8 mouse cellular contexts compared by ENCODE assay signal in genomic region chr7:57386517-57387340, GRCm38 (mm10). TPM values are rescaled to one million over a fixed set of nuclear protein-coding genes. Genes with fewer than 3 reads are reported as not detected.
A peak's percentile ranks its signal among the peaks of the same experiment; 100 is the strongest.
DNase-seq lines count a peak whose midpoint lies in the region; ATAC-seq and TF ChIP-seq lines count a peak whose summit lies in the region.

Gabrg3 (minus strand) TSS chr7:57387188.

- TF ChIP-seq EP300 in liver, postnatal 0 days (IDR thresholded peaks at IDR 0.05; ENCODE audit: low read depth), result no peak

- H3K4me3 ChIP-seq in forebrain, embryonic 11.5 days (ENCODE audit: low read depth, low read length), result peak within 1 kb of the TSS; percentile 58
- peak within 1 kb of the TSS; percentile 43 for H3K4me3 ChIP-seq in kidney, postnatal 0 days (replicated peaks; ENCODE audit: low read depth, low read length)
- H3K4me3 ChIP-seq in liver, postnatal 0 days (ENCODE audit: low read depth, low read length), result no peak within 1 kb of the TSS
- H3K4me3 ChIP-seq in stomach, embryonic 16.5 days (replicated peaks; ENCODE audit: low read length), result peak within 1 kb of the TSS; percentile 55

- H3K9me3 ChIP-seq in forebrain, embryonic 11.5 days (ENCODE audit: control insufficient read depth, low read length), result no peaks in the 10 kb centered on the region
- no peaks in the 10 kb centered on the region for H3K9me3 ChIP-seq in kidney, postnatal 0 days (replicated peaks; ENCODE audit: low read length)
- H3K9me3 ChIP-seq in liver, postnatal 0 days (ENCODE audit: low read length), result no peaks in the 10 kb centered on the region
- no peaks in the 10 kb centered on the region for H3K9me3 ChIP-seq in stomach, embryonic 16.5 days (replicated peaks; ENCODE audit: control insufficient read depth, low read length)

- no peaks in the 10 kb centered on the region for H3K36me3 ChIP-seq in forebrain, embryonic 11.5 days (ENCODE audit: control insufficient read depth, insufficient read depth, low read length)
- H3K36me3 ChIP-seq in kidney, postnatal 0 days (ENCODE audit: insufficient read depth, low read length), result no peaks in the 10 kb centered on the region
- no peaks in the 10 kb centered on the region for H3K36me3 ChIP-seq in liver, postnatal 0 days (replicated peaks; ENCODE audit: insufficient read depth, low read length)
- no peaks in the 10 kb centered on the region for H3K36me3 ChIP-seq in stomach, embryonic 16.5 days (ENCODE audit: control insufficient read depth, insufficient read depth, low read length)

- peaks cover 3% of the 10 kb centered on the region; the same call in 1 of the 2 replicates for H3K27me3 ChIP-seq in forebrain, embryonic 11.5 days (ENCODE audit: control insufficient read depth, insufficient read depth, low read length)
- no peaks in the 10 kb centered on the region for H3K27me3 ChIP-seq in kidney, postnatal 0 days (ENCODE audit: insufficient read depth, low read length)
- peaks cover 11% of the 10 kb centered on the region for H3K27me3 ChIP-seq in liver, postnatal 0 days (ENCODE audit: insufficient read depth, low read length)
- peaks cover 15% of the 10 kb centered on the region for H3K27me3 ChIP-seq in stomach, embryonic 16.5 days (ENCODE audit: control insufficient read depth, insufficient read depth, low read length)

- no peaks in the 10 kb centered on the region for H3K4me1 ChIP-seq in forebrain, embryonic 11.5 days (replicated peaks; ENCODE audit: control insufficient read depth, insufficient read depth, low read length)
- no peaks in the 10 kb centered on the region for H3K4me1 ChIP-seq in kidney, postnatal 0 days (replicated peaks; ENCODE audit: insufficient read depth, low read length)
- H3K4me1 ChIP-seq in liver, postnatal 0 days (ENCODE audit: insufficient read depth), result no peaks in the 10 kb centered on the region
- H3K4me1 ChIP-seq in stomach, embryonic 16.5 days (ENCODE audit: control insufficient read depth, insufficient read depth, low read length), result 0 out of 2 replicates have a peak, but pooled peaks cover 6% of the 10 kb centered on the region

- TF ChIP-seq CTCF in kidney, postnatal 0 days (IDR thresholded peaks at IDR 0.05; ENCODE audit: low read depth), result peak; percentile 23; the same call in 1 of the 2 replicates
- no peak for TF ChIP-seq CTCF in liver, postnatal 0 days (IDR thresholded peaks at IDR 0.05; ENCODE audit: low read depth)

- H3K9ac ChIP-seq in forebrain, embryonic 11.5 days (ENCODE audit: low read length), result peak within 1 kb of the TSS; percentile 57
- H3K9ac ChIP-seq in kidney, postnatal 0 days (ENCODE audit: low read depth, low read length), result no peak within 1 kb of the TSS
- no peak within 1 kb of the TSS for H3K9ac ChIP-seq in liver, postnatal 0 days (replicated peaks)
- H3K9ac ChIP-seq in stomach, embryonic 16.5 days (ENCODE audit: low read length), result peak within 1 kb of the TSS; percentile 69

- DNase-seq in cerebellum, postnatal 14 days, result peak; percentile 31 to 44
- peak; percentile 67 for DNase-seq in Muller cell, postnatal 12 days (ENCODE audit: inconsistent ontology term)
- DNase-seq in forebrain, embryonic 11.5 days (ENCODE audit: low spot score), result peak; percentile 77
- DNase-seq in kidney, postnatal 0 days (ENCODE audit: low spot score), result peak; percentile 26
- no peak for DNase-seq in liver, postnatal 0 days
- DNase-seq in lung, postnatal 36 days, result no peak

- no peak within 1 kb of the TSS for H3K27ac ChIP-seq in forebrain, embryonic 11.5 days (ENCODE audit: low read depth, low read length)
- H3K27ac ChIP-seq in kidney, postnatal 0 days, result no peak within 1 kb of the TSS
- no peak within 1 kb of the TSS for H3K27ac ChIP-seq in liver, postnatal 0 days (ENCODE audit: low read depth)
- no peak within 1 kb of the TSS for H3K27ac ChIP-seq in stomach, embryonic 16.5 days (ENCODE audit: low read length)

- ATAC-seq in cerebellum, adult (ENCODE audit: insufficient number of reproducible peaks, low FRiP score, low TSS enrichment), result no peak
- ATAC-seq in forebrain, embryonic 11.5 days (replicated peaks; ENCODE audit: low FRiP score), result peak; percentile 83
- peak; percentile 55 for ATAC-seq in kidney, postnatal 0 days (replicated peaks; ENCODE audit: low FRiP score, low read depth)
- no peak for ATAC-seq in liver, postnatal 0 days
- ATAC-seq in stomach, embryonic 16.5 days (ENCODE audit: insufficient read depth, low FRiP score), result peak; percentile 58; the same call in 1 of the 2 replicates

- H3K4me2 ChIP-seq in forebrain, embryonic 11.5 days (ENCODE audit: low read depth, low read length, severe bottlenecking), result peak within 1 kb of the TSS; percentile 95
- peak within 1 kb of the TSS; percentile 82 for H3K4me2 ChIP-seq in kidney, postnatal 0 days (ENCODE audit: low read length)
- peak within 1 kb of the TSS; percentile 23; the same call in 1 of the 2 replicates for H3K4me2 ChIP-seq in liver, postnatal 0 days (ENCODE audit: low read depth, low read length)
- peak within 1 kb of the TSS; percentile 96 for H3K4me2 ChIP-seq in stomach, embryonic 16.5 days (ENCODE audit: low read depth, low read length)

- under 1% methylated on average over 65 of the region's 71 CpGs for WGBS in forebrain, embryonic 11.5 days
- under 1% methylated on average over 71 of the region's 71 CpGs for WGBS in kidney, postnatal 0 days
- 3% methylated on average over 59 of the region's 71 CpGs for WGBS in liver, postnatal 0 days (ENCODE audit: insufficient replicate concordance)
- WGBS in stomach, embryonic 16.5 days, result 1% methylated on average over 69 of the region's 71 CpGs

RNA-seq across cellular contexts. Expression of gene Gabrg3, which starts in this region (rescaled TPM):
- 0.23 and 0.63 TPM in 2 replicates for polyA plus RNA-seq in forebrain, embryonic 11.5 days (2014; fragmentation: Nextera tagmentation; extraction: Ambion mirVana)
- 0.42 TPM in 2 replicates for polyA plus RNA-seq in kidney, postnatal 0 days (2015; fragmentation: Nextera tagmentation; extraction: Ambion mirVana)
- polyA plus RNA-seq in liver, postnatal 0 days (2015; fragmentation: Nextera tagmentation; extraction: Ambion mirVana), result 0.01 TPM in 1 of 2 replicates, not detected in the other
- polyA plus RNA-seq in stomach, embryonic 16.5 days (2015; fragmentation: Nextera tagmentation; extraction: Ambion mirVana), result 1.4 and 1.5 TPM in 2 replicates

Comparison
In these comparisons a context has a peak if more than half of its experiments do, and no peak if none do; other contexts are left out.
1. Peak in DNase-seq, ATAC-seq, H3K4me3 ChIP-seq, H3K9ac ChIP-seq and H3K4me2 ChIP-seq in forebrain, embryonic 11.5 days; RNA of the gene not detected or under 1 TPM.
2. Peak in DNase-seq, ATAC-seq, H3K4me3 ChIP-seq and H3K4me2 ChIP-seq in kidney, postnatal 0 days; RNA of the gene not detected or under 1 TPM.
3. DNase-seq: peak in cerebellum, postnatal 14 days (2 of 2) and Muller cell, postnatal 12 days (single experiment); none in liver, postnatal 0 days (single experiment) and lung, postnatal 36 days (single experiment).
4. H3K4me2 ChIP-seq: peak in every context shown above with its lines; median percentile 96 in stomach, embryonic 16.5 days; 95 in forebrain, embryonic 11.5 days; 82 in kidney, postnatal 0 days; 23 in liver, postnatal 0 days.